Mouse (Mus musculus) heart, adult 2 months (tissue): ENCODE measurements around the gene Camta1. TPM values are rescaled to one million over a fixed set of nuclear protein-coding genes. Genes with fewer than 3 reads are reported as not detected.

Experiments
- DNase-seq, 2 experiments: peaks; one replicate each; pipeline ENCODE4 v3.0.0; 2021
- H3K27ac ChIP-seq: fragments of 200-600 bp; 2 replicates; pipeline ENCODE4 v1.8.1; 2022
- H3K27me3 ChIP-seq: fragments of 200-500 bp; 2 replicates; pipeline ENCODE4 v1.6.1; 2012; ENCODE audit warnings: mild to moderate bottlenecking, low read length, inconsistent platforms, mixed read lengths; ENCODE audit not compliant: control insufficient read depth, insufficient read depth
- H3K36me3 ChIP-seq: fragments of 200-500 bp; 2 replicates; pipeline ENCODE4 v1.6.1; 2012; ENCODE audit warnings: low read length, inconsistent platforms; ENCODE audit not compliant: control insufficient read depth, insufficient read depth
- H3K4me1 ChIP-seq: fragments of 200-500 bp; 2 replicates; pipeline ENCODE4 v1.6.1; 2011; ENCODE audit warnings: low read length; ENCODE audit not compliant: control insufficient read depth, insufficient read depth
- H3K4me3 ChIP-seq: fragments of 200-600 bp; 2 replicates; pipeline ENCODE4 v1.8.1; 2022
- H3K79me2 ChIP-seq: fragments of 200-500 bp; replicated peaks from 2 replicates; pipeline ENCODE4 v1.6.1; 2012; ENCODE audit warnings: mild to moderate bottlenecking, inconsistent platforms, low read length, moderate library complexity, mixed read lengths; ENCODE audit not compliant: control insufficient read depth, insufficient read depth
- H3K9ac ChIP-seq: fragments of 200-500 bp; 2 replicates; pipeline ENCODE4 v1.6.1; 2012; ENCODE audit warnings: low read depth, mild to moderate bottlenecking, control low read depth, inconsistent platforms, low read length, mixed read lengths
- CTCF ChIP-seq: fragments of 200-600 bp; IDR thresholded peaks from 2 replicates; pipeline ENCODE4 v1.8.1; 2022; ENCODE audit warnings: antibody characterized with exemption, mild to moderate bottlenecking, moderate library complexity
- EP300 ChIP-seq: fragments of 200-500 bp; IDR thresholded peaks from 2 replicates; pipeline ENCODE4 v1.6.1; 2011; ENCODE audit warnings: low read depth, low read length, control low read depth; ENCODE audit not compliant: insufficient read depth
- POLR2A ChIP-seq: fragments of 200-500 bp; IDR thresholded peaks from 2 replicates; pipeline ENCODE4 v1.6.1; 2011; ENCODE audit warnings: mild to moderate bottlenecking, low read depth, low read length, control low read depth; ENCODE audit not compliant: insufficient read depth
- WGBS: fragments of 180-500 bp; shearing (Covaris S2); methylation state at CpG from one replicate; pipeline ENCODE4 v1.1.7; 2018; 5-methylcytosine and 5-hydroxymethylcytosine counted together
- intact Hi-C: fragments of 180-260 bp; cut with DNase I; formaldehyde crosslinking; loops from one replicate; pipeline ENCODE4 v1.15.1; 2025
- polyA plus RNA-seq: library from polyadenylated mRNA; depleted of rRNA; stranded (reverse); fragments of >200 nt; gene quantifications from 2 replicates; pipeline ENCODE4 v1.2.3, GENCODE M21; 2012
- total RNA-seq, 2 experiments: library from RNA; stranded (reverse); gene quantifications; 2 replicates each; pipeline ENCODE4 v1.2.3; 2021

Gene Camta1
- total and polyA plus RNA-seq, 3 experiments: 39.4 to 234 (median 208) TPM

DNA sequence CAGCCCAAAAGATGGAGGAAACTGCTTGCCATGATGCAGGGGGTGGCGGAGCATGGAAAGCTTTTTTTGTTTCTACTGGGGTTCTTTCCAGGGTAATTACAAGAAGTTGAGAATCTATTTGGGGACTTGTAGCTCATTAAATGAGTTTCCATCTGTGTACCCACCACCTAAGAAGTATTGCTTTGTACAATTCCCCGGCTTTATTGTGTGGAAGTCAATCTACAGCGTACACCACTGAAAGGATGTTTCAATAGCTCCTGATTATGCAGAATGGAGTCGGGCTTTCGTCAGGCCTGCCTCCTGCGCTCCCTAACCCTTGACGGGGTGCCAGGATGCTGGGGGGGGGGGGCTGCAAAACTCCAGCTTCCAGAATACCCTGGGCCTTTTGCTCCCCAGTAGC, 167.1 kb downstream of the Camta1 start:
- Histone ChIP-seq H3K27me3 (no peaks in the 10 kb centered on the region), H3K4me1 (no peaks in the 10 kb centered on the region), H3K9ac (no peak overlapping the region), H3K4me3 (no peak overlapping the region), H3K79me2 (no peaks in the 10 kb centered on the region), H3K36me3 (no peaks in the 10 kb centered on the region), H3K27ac (no peak overlapping the region)
- DNase-seq: no peak
- intact Hi-C loops: no loop called here
- 85% methylated on average over 7 of the region's 7 CpGs for WGBS
- TF ChIP-seq CTCF (no peak), POLR2A (no peak), EP300 (no peak)

DNA sequence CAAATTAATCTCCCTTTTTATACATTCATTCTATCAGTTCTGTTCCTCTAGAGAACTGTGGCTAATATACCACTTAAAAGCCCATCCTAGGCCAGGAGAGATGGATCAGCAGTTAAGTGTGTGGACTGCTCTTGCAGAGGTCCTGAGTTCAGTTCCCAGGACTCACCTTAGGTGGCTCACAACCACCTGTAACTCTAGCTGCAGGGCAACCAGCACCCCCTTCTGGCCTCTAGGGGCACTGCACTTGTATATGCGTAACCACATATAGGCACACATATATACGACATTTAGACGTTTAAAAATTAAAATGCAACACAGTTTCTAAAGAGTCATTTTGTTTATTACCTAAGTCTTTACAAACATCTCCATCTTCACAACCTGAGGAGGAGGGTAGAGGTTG, 167.6 kb downstream of the Camta1 start:
- Histone ChIP-seq H3K27ac (no peak overlapping the region), H3K36me3 (no peaks in the 10 kb centered on the region), H3K4me1 (no peaks in the 10 kb centered on the region), H3K27me3 (no peaks in the 10 kb centered on the region), H3K79me2 (no peaks in the 10 kb centered on the region), H3K9ac (no peak overlapping the region), H3K4me3 (no peak overlapping the region)
- DNase-seq: no peak
- 93% methylated on average over 3 of the region's 3 CpGs for WGBS
- TF ChIP-seq CTCF (peak; percentile 58), POLR2A (no peak)
- intact Hi-C loops: no loop called here

DNA sequence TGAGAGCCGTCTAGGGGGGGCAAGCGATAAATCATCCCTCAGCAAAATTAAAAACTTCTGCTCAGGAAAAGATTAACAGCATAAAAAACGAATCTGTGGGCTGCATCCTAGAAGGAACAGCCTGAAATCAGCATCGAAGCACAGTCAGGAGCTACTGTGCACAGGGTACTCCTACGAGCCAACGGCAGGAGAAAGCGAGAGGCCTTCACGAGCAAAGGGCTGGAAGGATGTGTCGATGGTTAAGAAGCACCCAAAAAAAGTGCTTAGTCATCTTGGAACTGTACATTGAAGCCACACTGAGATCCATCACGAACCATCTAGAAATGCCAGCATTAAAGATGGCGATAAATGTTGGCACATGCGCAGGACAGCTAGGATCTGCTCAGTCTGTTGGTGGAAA, 171.6 kb downstream of the Camta1 start:
- Histone ChIP-seq H3K4me3 (no peak overlapping the region), H3K9ac (no peak overlapping the region), H3K4me1 (no peaks in the 10 kb centered on the region), H3K79me2 (no peaks in the 10 kb centered on the region), H3K27ac (no peak overlapping the region), H3K36me3 (no peaks in the 10 kb centered on the region), H3K27me3 (no peaks in the 10 kb centered on the region)
- TF ChIP-seq EP300 (no peak), POLR2A (no peak), CTCF (no peak)
- intact Hi-C loops: no loop called here
- DNase-seq: no peak
- WGBS: 82% methylated on average over 12 of the region's 12 CpGs

- no peaks in the 10 kb centered on the region for H3K79me2 ChIP-seq
- no peaks in the 10 kb centered on the region for H3K4me1 ChIP-seq
- WGBS: 84% methylated on average over 5 of the region's 5 CpGs
These were observed 173.5 kb downstream of the Camta1 start for GRCm38 (mm10) chr4:151688206-151688605.

DNA sequence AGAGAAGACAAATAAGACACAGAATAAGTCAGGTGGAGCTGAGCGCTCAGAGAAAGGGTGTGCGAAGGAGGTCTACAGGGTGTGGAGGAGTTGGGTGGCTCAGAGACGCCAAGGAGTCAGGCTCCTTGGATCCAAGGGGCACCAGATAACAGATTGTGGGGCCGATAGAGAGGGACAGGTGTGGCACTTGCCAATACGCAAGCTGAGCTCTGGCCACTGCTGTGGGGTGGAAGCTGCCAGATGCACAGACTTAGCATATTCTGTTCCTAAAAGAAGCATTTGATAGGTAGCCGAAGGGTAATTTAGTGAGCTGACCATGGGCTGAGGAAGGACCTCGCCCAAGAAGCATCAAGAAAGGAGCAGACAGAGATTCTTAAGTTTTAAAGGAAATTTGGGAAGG, 177.1 kb downstream of the Camta1 start:
- 89% methylated on average over 7 of the region's 7 CpGs for WGBS
- DNase-seq: no peak
- Histone ChIP-seq H3K4me3 (no peak overlapping the region), H3K36me3 (no peaks in the 10 kb centered on the region), H3K79me2 (no peaks in the 10 kb centered on the region), H3K9ac (no peak overlapping the region), H3K27ac (no peak overlapping the region), H3K27me3 (no peaks in the 10 kb centered on the region), H3K4me1 (no peaks in the 10 kb centered on the region)
- TF ChIP-seq CTCF: no peak
- no peak for TF ChIP-seq EP300
- no peak for TF ChIP-seq POLR2A
- intact Hi-C loops: loop anchor here (10.0 kb wide), 1 partner anchor 200 kb away; no protein-coding TSS in a partner anchor

More at GRCm38 (mm10) chr4:151688206-151688605, 173.5 kb downstream of the Camta1 start:
- no peak for DNase-seq
- Histone ChIP-seq H3K36me3 (no peaks in the 10 kb centered on the region), H3K27ac (no peak overlapping the region), H3K4me3 (no peak overlapping the region), H3K9ac (no peak overlapping the region), H3K27me3 (no peaks in the 10 kb centered on the region)
- TF ChIP-seq EP300: no peak
- no peak for TF ChIP-seq CTCF
- TF ChIP-seq POLR2A: no peak
- intact Hi-C loops: loop anchor here (5.0 to 10.0 kb wide), 2 partner anchors 76 to 203 kb away; no protein-coding TSS in a partner anchor

DNA sequence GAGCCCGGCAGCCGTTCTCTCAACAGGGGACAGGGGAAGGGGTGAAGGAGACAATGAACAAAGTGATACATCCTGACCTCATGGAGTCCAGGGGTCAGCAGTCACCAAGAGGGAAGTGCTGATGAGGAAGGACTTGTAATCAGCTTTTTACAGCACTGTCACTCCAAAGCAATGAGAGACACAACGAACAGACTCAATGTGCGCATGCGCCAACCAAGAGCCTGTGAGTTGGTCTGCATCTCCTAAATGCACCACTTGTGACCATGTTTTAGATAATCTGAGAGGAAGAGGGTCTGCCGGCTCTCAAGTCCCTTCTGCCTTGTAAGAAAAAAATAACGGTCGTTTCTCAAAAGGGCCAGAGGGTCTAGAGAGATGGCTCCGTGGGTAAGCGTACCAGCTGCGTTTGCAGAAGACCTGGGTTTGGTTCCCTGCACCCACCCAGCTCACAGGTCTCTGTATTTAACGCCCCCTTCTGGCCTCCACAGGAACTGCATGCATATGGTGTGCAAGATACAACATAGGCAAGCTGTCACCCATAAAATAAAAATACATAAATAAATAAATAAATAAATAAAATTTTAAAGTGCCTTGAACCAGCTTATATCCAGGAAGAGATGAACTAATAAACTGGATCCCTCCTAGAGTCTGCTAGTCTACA, 178.7 kb downstream of the Camta1 start:
- no peak overlapping the region for H3K9ac ChIP-seq
- no peaks in the 10 kb centered on the region for H3K79me2 ChIP-seq
- H3K27ac ChIP-seq: no peak overlapping the region
- no peaks in the 10 kb centered on the region for H3K27me3 ChIP-seq
- intact Hi-C loops: loop anchor here (10.0 kb wide), 1 partner anchor 198 kb away; no protein-coding TSS in a partner anchor
- TF ChIP-seq CTCF: peak; percentile 43
- no peak for TF ChIP-seq EP300
- no peaks in the 10 kb centered on the region for H3K36me3 ChIP-seq
- WGBS: 77% methylated on average over 12 of the region's 12 CpGs
- no peak for DNase-seq
- H3K4me1 ChIP-seq: no peaks in the 10 kb centered on the region
- no peak overlapping the region for H3K4me3 ChIP-seq
